Mouse (Mus musculus) retina, adult 2 months (tissue): ENCODE measurements around the gene Nat8f6.
"Not testable (repeated sequence)": the region's sequence is repeated elsewhere in the genome, so short reads cannot be mapped to it uniquely, and the experiment has no call there.

Experiments
- DNase-seq: peaks from one replicate; pipeline ENCODE4 v3.0.0-alpha.2; 2012; ENCODE audit warnings: low read depth, low spot score

The Nat8f6 gene

GRCm38 (mm10) chr6:85820837-85821236 is at the start of gene Nat8f6, which contains the start of gene Nat8f5:
Gene Nat8f6, minus strand, starts transcription at chr6:85820954.
Gene Nat8f5, minus strand, starts transcription at chr6:85820972.
- no peak for DNase-seq

- DNase-seq, result not testable (repeated sequence)
Measured at GRCm38 (mm10) chr6:85869006-85869405, 48.3 kb upstream of the Nat8f6 start, which contains the start of gene Nat8f2. Gene Nat8f2, minus strand, starts transcription at chr6:85869158.

GRCm38 (mm10) chr6:85867726-85868690 is 47.3 kb upstream of the Nat8f6 start:
- DNase-seq, result no peak

GRCm38 (mm10) chr6:85866995-85867394 is 46.2 kb upstream of the Nat8f6 start:
- DNase-seq, result not testable (repeated sequence)

GRCm38 (mm10) chr6:85866166-85866565 is 45.4 kb upstream of the Nat8f6 start:
- not testable (repeated sequence) for DNase-seq

- DNase-seq, result not testable (repeated sequence)
Measured at GRCm38 (mm10) chr6:85864900-85865639, 44.3 kb upstream of the Nat8f6 start.

- no peak for DNase-seq
Measured at GRCm38 (mm10) chr6:85863840-85864239, 43.1 kb upstream of the Nat8f6 start.

- no peak for DNase-seq
Measured at GRCm38 (mm10) chr6:85863136-85863535, 42.4 kb upstream of the Nat8f6 start.

- DNase-seq, result no peak
Measured at GRCm38 (mm10) chr6:85862565-85862964, 41.8 kb upstream of the Nat8f6 start.

GRCm38 (mm10) chr6:85861247-85861646 is 40.5 kb upstream of the Nat8f6 start:
- no peak for DNase-seq

- DNase-seq, result no peak
Measured at GRCm38 (mm10) chr6:85856194-85856678, 35.5 kb upstream of the Nat8f6 start.

- no peak for DNase-seq
Measured at GRCm38 (mm10) chr6:85853481-85853880, 32.7 kb upstream of the Nat8f6 start.

GRCm38 (mm10) chr6:85851062-85851773 is 30.5 kb upstream of the Nat8f6 start:
- no peak for DNase-seq

GRCm38 (mm10) chr6:85849240-85849639 is 28.5 kb upstream of the Nat8f6 start:
- no peak for DNase-seq

GRCm38 (mm10) chr6:85848140-85848539 is 27.4 kb upstream of the Nat8f6 start:
- no peak for DNase-seq

GRCm38 (mm10) chr6:85846921-85847320 is 26.2 kb upstream of the Nat8f6 start:
- DNase-seq, result no peak

- DNase-seq, result not testable (repeated sequence)
Measured at GRCm38 (mm10) chr6:85843677-85844458, 23.1 kb upstream of the Nat8f6 start.

- DNase-seq, result no peak
Measured at GRCm38 (mm10) chr6:85839982-85840381, 19.2 kb upstream of the Nat8f6 start.

- DNase-seq, result no peak
Measured at GRCm38 (mm10) chr6:85838674-85839073, 17.9 kb upstream of the Nat8f6 start.

GRCm38 (mm10) chr6:85837307-85837706 is 16.6 kb upstream of the Nat8f6 start:
- DNase-seq, result peak; percentile 26

GRCm38 (mm10) chr6:85836827-85837226 is 16.1 kb upstream of the Nat8f6 start:
- not testable (repeated sequence) for DNase-seq
